Mouse (Mus musculus): ENCODE results near the gene Hepacam2. TPM values are rescaled to one million over a fixed set of nuclear protein-coding genes. Genes with fewer than 3 reads are reported as not detected.
"Not testable (repeated sequence)": the region's sequence is repeated elsewhere in the genome, so short reads cannot be mapped to it uniquely, and the experiment has no call there.

Gene Hepacam2
- under 1 TPM; 0.32 to 0.63 TPM for total RNA-seq (2021)

DNA sequence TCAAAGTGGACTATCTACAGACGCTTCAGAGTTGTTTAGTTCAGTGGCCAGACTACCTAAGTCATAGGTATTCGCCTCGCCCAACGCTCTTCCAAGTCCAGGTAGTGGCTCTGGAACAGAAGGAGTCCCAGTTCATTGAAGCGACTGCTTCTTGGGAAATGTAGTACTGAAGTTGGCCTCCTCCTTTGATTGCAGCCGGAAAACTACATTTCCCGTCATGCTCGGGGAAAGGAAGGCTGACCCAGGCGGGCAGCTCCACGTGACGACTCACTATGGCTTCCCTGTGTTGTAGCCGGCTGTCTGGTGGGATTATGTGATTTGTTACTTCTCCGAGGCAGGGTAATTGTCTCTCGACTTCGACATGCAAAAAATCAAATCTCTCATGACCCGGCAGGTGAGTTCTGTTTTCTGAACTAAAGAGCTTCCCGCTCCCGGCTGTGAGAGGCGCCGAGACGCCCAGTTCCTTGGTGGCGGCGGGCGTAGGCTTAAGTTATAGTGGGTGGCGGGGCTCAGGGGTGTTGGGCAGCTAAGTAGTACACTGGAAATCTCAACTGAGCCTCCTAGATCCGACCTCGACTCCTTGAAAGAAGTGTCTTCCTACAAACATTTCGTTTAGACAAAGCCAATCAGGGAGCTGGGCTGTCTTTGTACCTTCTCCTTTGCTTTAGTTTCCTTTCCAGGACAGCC lies at the start of gene Hepacam2, which contains the start of gene Vps50:
TSS of gene Hepacam2 (minus strand) at position 137 of the 687 bp plus-strand sequence.
TSS of gene Vps50 (plus strand) at position 221 of the 687 bp plus-strand sequence.
- peak; percentile 86 to 88 for DNase-seq

GRCm38 (mm10) chr6:3544970-3545369 lies 46.9 kb upstream of the Hepacam2 start:
- no peak for DNase-seq

DNA sequence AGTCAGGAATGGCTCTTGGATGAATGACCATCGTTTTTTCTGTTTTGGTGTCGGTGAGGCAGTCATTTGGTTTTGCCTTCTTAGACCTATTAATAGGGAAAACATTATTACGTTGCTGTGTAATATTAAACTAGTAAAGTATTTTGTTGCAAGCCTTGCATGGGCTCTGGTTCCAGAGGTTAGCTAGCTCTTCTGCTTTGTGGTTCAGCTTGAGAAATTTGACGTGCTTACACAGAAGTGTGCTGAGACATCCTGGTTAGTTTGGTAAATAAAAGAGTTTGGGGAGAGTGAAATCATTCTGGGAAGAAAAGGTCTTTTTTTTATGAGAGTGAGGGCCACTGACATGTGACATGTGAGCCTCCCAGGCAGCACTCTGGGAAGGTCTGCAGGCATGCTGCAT lies 45.8 kb upstream of the Hepacam2 start:
- DNase-seq: no peak

GRCm38 (mm10) chr6:3539470-3539869 lies 41.4 kb upstream of the Hepacam2 start:
- no peak for DNase-seq

- DNase-seq: no peak
Observed at GRCm38 (mm10) chr6:3536048-3536447, 38.0 kb upstream of the Hepacam2 start.

GRCm38 (mm10) chr6:3531445-3531844 lies 33.3 kb upstream of the Hepacam2 start:
- DNase-seq: no peak

GRCm38 (mm10) chr6:3528198-3528597 lies 30.1 kb upstream of the Hepacam2 start:
- DNase-seq: no peak

DNA sequence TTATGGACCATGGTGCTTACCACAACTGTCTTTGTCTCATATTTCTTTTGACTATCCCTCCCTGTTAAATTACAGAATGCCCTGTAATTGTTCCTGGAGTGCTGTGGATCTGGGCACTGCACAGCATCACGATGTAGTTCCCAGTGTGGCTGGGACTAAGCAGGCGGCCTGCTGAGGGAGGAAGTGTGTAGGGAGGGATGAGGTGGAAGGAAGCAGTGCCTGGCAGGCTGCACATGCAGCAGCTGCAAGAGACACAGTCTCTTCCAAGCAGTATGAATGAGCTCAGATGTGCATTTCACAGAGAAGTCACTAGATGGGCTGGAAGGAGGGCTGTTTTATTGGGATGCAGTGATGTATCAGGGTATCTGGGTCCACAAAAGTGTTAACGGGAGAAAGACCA lies 14.5 kb upstream of the Hepacam2 start:
- DNase-seq: peak; percentile 27 to 30

- DNase-seq: no peak
Observed at GRCm38 (mm10) chr6:3511612-3512011, 13.5 kb upstream of the Hepacam2 start.

- DNase-seq: no peak
Observed at GRCm38 (mm10) chr6:3511116-3511515, 13.0 kb upstream of the Hepacam2 start.

- no peak for DNase-seq
Observed at GRCm38 (mm10) chr6:3509782-3510181, 11.7 kb upstream of the Hepacam2 start.

DNA sequence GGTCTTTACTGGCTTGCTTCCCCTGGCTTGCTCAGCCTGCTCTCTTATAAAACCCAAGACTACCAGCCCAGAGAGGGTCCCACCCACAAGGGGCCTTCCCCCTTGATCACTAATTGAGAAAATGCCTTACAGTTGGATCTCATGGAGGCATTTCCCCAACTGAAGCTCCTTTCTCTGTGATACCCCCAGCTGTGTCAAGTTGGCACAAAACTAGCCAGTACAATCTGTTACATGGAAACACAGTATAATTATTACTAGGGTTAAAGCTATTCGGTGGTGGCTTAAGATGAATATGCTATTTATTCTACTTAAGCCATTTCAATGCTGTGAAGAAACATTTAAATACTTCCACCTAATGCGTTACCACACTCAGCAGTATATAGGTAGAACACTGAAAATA lies 10.1 kb upstream of the Hepacam2 start:
- not testable (repeated sequence) for DNase-seq

GRCm38 (mm10) chr6:3507078-3507477 lies 9.0 kb upstream of the Hepacam2 start:
- no peak for DNase-seq

DNA sequence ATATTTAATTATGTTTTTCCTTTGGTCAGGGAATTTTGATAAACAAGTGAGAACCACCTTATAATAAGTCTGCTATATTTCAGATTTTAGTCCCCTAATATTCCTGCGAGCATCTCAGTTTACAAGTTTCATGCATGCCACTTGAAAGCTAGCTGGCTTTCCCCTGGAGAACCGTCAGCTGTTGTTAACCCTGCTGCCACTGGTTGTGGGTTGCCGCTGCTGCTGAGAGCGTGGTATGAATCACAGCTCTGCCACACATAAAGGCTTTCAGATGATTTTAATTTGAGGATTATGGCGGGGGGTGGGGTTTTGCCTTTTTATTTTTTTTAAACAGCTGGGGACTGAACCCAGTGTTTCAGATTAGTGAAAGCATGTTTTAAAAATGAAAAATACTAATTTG lies 7.2 kb upstream of the Hepacam2 start:
- no peak for DNase-seq

GRCm38 (mm10) chr6:3500286-3500685 lies 2.2 kb upstream of the Hepacam2 start:
- no peak for DNase-seq

DNA sequence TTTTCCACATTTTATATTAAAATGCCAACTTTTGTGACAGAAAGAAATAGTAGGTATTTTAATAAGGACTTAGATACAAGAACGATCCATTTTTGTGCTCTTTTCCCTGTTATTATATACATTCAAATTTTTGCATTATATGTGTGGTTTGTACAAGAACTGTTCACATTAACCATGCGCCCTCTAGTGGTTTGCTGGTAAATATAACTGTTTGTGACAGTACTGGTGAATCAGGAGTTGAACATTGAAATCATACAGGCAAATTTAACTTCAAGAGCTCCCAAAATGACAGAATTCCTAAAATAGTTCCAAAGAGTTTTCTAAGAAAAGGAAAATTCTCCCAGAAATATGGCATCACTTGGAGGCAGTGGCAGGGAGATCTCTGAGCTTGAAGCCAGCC lies 1.9 kb downstream of the Hepacam2 start:
- no peak for DNase-seq

GRCm38 (mm10) chr6:3494285-3494684 lies 3.8 kb downstream of the Hepacam2 start:
- DNase-seq: no peak

DNA sequence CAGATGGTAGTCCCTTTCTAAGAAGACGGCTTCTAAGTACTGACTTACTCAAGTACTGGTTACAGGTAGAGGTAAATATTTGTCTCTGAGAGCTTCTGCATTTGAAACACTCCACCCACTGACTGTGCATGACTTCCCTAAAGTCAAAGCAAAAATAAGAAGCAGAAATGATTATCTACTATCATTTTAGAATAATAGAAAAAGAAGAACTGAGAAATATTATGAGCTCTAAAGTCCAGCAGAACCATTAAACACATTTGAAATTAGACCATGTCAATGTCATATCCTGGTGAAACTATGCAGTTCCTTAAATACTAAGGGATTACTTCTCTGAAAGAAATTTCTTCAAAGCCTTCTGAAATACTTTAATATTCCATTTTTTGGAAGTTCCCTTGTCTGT lies 10.7 kb downstream of the Hepacam2 start:
- DNase-seq: no peak

DNA sequence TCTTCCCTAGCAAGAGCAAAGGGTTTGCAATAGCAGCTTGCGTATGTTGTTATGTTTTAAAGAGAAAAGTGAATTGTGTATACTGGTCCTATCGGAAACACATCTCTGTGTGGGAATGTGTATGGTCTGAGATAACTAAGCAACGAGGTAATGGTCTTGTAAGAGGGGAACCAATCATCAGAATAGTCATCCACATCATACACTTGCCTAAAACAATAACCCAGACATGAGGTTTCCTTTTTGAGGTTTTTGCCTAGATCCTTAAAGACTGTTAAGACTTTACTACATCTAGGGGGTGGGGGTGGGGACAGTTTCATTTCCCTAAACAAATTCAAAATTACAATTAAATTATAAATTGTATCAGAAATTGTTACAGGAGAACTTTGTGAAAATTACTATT lies 13.0 kb downstream of the Hepacam2 start:
- no peak for DNase-seq

DNA sequence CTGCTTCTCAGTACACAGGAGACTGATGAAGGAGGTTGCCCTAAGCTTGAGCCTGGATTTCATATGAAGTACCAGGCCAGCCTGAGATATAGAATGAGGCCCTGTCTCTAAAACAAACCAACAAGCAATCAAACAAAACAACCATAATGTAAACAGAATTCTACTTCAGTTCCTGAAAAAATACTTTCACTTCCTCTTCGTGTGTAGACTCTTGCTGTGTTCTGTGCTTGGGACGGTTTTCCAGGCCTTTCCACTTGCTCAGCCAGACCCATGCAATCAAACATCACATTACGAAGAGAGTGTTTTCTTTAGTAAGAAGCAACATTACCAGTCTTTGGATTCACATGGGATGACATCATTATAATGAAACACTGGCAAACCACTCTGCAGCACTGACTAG lies 16.4 kb downstream of the Hepacam2 start:
- no peak for DNase-seq

- DNase-seq: no peak
Observed at GRCm38 (mm10) chr6:3479853-3480252, 18.2 kb downstream of the Hepacam2 start.

DNA sequence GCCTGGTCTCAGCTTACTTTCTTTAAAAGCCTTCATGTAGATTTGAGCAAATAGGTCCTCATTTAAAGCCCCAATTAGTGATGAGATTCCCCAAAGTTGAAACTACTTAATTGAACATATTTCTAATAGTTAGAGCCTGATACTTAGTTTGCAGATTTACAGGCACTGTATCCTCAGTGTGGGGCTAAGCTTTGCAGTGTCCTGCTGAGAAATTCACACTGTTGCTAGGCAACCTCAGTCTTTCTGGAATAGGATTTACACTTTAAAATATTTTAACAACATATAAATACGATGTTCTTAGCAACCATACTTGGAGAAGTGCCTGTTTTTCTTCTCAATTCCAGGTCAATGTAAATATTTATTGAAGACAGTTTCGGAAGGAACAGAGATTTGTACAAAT lies 21.8 kb downstream of the Hepacam2 start:
- no peak for DNase-seq

DNA sequence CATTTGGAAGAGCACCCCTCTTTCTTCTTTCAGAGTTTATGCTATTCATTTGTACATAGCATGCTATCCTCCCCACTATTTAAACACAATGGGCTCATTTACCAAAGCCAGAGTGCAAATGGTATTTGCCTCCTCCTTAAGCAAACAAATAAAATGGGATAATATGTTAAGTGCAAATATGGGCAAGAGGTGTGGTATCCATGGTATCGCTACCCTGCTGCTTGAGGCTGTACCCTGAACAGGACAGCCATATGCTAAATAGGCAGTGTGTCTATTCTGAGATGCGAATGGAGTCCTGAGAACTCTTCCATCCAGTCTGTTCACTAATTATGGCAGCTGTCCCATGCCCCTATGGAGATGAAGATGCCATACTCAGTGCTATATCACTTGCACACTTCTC lies 27.4 kb downstream of the Hepacam2 start:
- no peak for DNase-seq

DNA sequence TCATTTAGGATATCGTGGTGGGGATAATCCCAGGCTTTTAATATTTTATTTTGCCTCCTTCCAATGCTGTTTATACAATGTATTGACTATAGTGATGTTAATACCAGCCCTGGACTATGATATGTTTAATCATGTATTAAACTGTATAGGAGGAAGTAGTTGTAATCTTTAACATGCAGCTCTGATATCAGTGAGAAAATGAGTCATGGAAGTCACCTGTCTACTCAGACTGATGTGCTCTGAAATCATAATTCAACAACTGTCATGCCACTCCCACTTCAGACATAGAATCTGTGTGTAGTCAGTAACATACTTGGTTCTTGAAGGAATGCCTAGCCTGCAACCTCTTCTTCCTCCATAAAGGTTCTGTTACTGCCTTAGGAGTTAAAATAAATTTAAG lies 29.5 kb downstream of the Hepacam2 start:
- no peak for DNase-seq

- no peak for DNase-seq
Observed at GRCm38 (mm10) chr6:3463594-3463993, 34.5 kb downstream of the Hepacam2 start.
